Mouse (Mus musculus) heart, adult 2 months (tissue): ENCODE measurements around the gene Cdk17.

Experiments
- CTCF ChIP-seq: fragments of 200-600 bp; IDR thresholded peaks from 2 replicates; pipeline ENCODE4 v1.8.1; 2022; ENCODE audit warnings: antibody characterized with exemption, mild to moderate bottlenecking, moderate library complexity
- EP300 ChIP-seq: fragments of 200-500 bp; IDR thresholded peaks from 2 replicates; pipeline ENCODE4 v1.6.1; 2011; ENCODE audit warnings: low read depth, low read length, control low read depth; ENCODE audit not compliant: insufficient read depth
- POLR2A ChIP-seq: fragments of 200-500 bp; IDR thresholded peaks from 2 replicates; pipeline ENCODE4 v1.6.1; 2011; ENCODE audit warnings: mild to moderate bottlenecking, low read depth, low read length, control low read depth; ENCODE audit not compliant: insufficient read depth

DNA sequence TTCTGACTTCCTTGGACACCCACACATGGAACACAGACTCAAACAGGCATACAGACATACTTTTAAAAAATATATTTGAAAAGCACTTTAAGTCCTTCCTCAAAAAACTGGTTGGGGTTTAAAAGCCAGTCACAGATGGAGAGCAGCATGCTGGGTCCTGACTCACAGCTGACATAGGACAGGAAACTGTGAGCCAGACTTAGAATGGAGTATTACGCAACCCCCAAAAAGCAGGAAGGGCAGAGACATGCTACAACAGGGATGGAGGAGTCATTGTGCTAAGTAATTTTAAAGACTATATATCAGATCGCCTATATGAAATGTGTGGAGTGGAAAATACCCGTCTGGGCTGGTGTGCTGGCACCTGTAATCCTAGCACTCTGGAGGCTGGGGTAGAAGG is 107.7 kb downstream of the Cdk17 start:
- no peak for TF ChIP-seq EP300
- no peak for TF ChIP-seq CTCF
- TF ChIP-seq POLR2A: no peak
